Mouse (Mus musculus) ovary, postnatal 36 days (tissue): Measurements from ENCODE around the gene Skor1.

Experiments used
- DNase-seq: peaks from one replicate; pipeline ENCODE4 v3.0.0; 2022; ENCODE audit warnings: low spot score, mixed read lengths

Skor1 gene

GRCm38 (mm10) chr9:63148410-63149371 lies at the start of gene Skor1:
Skor1 (minus strand) TSS chr9:63148961.
- DNase-seq, result no peak

- DNase-seq, result no peak
These were observed 48.5 kb upstream of the Skor1 start for GRCm38 (mm10) chr9:63197252-63197651.

DNA sequence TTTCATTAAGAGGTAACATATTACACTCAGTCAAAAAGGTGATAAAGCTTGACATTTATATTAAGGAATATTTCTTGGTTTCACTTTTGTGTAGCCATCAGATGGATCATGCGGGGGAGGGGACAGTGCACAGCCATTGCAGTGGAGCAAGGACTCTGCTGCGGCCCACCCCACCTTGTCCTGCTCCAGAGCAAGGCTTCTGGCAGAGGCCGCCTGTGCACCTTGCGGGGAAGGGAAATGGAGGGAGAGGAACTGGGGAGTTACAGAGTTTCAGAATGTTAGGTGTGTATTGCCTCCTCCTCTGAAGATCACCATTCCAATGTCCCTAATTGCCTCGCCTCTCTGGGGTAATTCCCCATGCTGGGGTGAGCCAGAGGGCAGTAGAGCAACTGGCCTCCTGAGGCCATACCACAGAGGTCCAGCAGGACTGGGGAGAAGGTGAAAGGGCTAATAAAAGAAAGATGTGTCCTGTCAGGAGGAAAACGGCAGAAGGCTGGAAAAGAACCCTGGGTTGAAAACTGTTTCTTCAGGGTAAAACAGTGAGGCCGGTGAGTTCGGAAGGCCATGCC lies 47.4 kb upstream of the Skor1 start:
- no peak for DNase-seq

DNA sequence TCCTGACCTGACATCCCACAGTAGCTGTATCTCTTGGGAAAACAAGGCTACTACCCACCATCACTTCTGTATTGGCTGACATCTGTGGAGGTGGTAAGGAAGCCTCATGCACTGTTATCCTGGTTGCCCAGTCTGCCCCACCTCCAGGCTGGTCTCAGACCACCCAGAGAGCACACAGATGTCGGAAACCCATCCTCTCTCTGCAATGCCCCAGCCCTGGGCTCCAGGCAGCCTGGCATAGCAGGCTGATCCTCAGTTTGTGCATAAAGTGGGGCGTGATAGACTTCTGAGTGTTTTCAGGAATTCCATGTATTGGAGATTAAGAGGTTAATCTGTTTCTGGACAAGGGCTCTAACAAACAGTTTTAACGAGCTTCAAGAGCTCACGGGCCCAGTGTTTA lies 46.8 kb upstream of the Skor1 start:
- DNase-seq, result no peak

DNA sequence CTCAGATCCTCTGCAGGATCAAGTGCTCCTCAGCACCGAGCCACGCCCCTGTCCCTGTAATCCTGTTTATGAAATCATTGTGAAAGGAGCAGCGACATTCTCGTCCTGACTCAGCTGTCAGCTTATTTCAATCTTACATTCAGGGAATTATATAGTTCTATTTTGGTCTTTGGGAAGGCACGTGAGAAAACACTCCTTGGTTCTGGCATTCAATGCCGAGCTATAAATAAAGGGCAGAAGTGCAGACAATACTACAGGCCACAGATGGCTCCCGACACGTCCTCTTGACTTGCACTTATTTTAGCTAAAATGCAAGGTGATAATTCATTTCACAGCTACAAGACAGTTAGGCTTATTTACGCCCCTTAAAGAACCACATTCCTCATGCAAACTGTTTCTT lies 46.0 kb upstream of the Skor1 start:
- no peak for DNase-seq

- no peak for DNase-seq
These were observed 44.0 kb upstream of the Skor1 start for GRCm38 (mm10) chr9:63192809-63193208.

DNA sequence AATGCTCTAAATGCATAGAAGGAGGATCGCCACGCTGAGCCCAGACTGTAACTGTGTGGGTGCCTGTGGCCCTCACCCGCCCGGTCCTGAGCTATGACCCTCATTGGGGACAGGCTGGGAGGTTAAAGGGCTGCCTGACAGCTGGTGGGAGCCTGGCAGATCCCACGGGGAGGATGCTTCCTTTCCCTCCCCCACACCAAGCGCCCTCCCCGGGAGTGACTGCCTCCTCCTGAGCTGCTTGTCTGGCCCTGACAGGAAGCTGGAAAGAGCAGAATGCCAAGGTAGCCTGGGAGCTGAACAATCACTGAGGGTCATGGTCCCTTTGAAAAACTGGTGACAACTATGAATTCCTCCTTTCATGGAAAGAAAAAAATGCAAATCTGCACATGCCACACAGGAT lies 38.5 kb upstream of the Skor1 start:
- peak; percentile 14 for DNase-seq

- no peak for DNase-seq
These were observed 36.5 kb upstream of the Skor1 start for GRCm38 (mm10) chr9:63185249-63185648.

- DNase-seq, result no peak
These were observed 35.1 kb upstream of the Skor1 start for GRCm38 (mm10) chr9:63183864-63184263.

GRCm38 (mm10) chr9:63182306-63182960 lies 33.7 kb upstream of the Skor1 start:
- DNase-seq, result no peak

DNA sequence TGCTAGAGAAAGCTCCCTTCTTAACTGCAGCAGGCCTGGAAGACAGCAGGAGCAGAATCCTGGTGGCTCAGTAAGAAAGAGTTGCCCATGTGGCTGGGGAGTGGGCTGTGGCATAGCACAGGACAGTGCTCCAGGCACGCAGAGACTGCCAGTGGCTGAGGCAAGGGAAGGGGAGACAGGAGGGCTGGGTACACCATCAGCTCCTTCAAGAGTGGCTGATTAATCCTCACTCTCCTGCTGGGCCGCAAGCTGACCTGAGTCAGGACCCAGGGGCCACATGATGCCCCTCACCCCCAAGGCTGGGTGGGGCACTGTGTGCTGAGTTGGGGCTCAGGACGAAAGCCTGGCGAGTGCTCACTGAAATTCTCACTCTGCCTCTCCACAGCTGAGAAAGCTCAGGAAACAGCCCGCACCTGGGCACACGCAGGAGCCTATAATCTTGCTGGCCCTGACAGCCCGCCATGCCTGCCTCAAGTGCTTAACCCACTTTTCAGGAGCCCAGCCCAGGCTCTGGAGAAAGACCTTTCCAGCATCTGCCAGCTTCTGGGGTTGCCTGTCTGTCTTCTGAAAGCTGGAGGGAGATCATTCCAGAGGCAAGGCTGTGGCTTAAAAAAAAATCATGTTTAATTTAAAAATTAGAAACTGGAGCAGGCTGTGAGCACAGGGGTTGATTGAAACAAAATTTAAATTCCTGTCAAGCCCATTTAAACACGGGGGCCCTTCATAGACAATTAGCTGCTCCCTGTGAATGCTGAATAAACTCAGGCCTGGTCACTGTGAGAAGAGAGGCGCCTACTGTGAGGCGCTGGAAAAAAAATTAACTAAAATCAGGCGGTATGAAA lies 32.8 kb upstream of the Skor1 start:
- no peak for DNase-seq

DNA sequence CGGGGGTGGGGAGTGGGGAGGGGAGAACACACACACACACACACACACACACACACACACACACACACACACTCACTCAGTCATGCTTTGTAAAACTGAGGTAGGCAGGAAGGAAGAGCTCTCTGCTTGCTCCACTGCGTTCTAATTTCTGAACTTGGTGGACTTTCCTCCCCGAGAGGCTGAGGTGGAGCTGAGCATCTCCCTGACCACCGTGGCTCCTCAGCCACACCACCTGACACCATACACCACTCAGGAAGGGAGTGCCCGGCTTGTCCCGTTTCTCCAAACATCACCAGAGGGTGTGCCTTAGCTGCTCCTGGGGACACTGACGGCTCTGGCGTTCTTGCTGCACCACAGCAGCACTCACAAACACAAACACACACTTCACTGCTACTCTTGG lies 29.5 kb upstream of the Skor1 start:
- DNase-seq, result no peak

GRCm38 (mm10) chr9:63174001-63174721 lies 25.4 kb upstream of the Skor1 start:
- DNase-seq, result no peak

- no peak for DNase-seq
These were observed 23.2 kb upstream of the Skor1 start for GRCm38 (mm10) chr9:63171951-63172350.

- no peak for DNase-seq
These were observed 20.4 kb upstream of the Skor1 start for GRCm38 (mm10) chr9:63169127-63169526.

- no peak for DNase-seq
These were observed 16.3 kb upstream of the Skor1 start for GRCm38 (mm10) chr9:63165070-63165469.

DNA sequence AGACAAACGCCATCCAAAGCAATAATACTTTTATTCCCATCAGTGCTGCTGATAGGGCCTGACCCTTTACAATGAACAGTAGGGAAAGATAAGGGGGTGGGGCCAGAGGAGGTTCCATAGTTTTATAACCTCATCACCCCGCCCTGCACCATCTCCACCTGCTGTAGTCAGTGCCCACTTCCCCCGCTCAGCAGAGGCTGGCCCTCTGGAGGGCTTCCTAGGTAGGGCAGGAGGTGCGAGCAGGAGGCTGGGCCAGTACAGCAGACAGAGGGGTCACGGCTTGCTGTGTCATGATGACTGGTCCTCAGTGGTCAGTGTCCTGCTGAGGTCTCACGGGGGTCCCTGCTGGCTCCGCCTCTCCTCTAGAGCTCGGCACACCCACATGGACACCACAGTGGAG lies 15.0 kb upstream of the Skor1 start:
- DNase-seq, result no peak

- no peak for DNase-seq
These were observed 3.2 kb upstream of the Skor1 start for GRCm38 (mm10) chr9:63151949-63152348.

GRCm38 (mm10) chr9:63151072-63151870 lies 2.5 kb upstream of the Skor1 start:
- peak; percentile 82 for DNase-seq

GRCm38 (mm10) chr9:63150086-63150800 lies 1.5 kb upstream of the Skor1 start:
- no peak for DNase-seq
